Mouse (Mus musculus): ENCODE measurements around the gene Rbbp8nl. TPM values are rescaled to one million over a fixed set of nuclear protein-coding genes. Genes with fewer than 3 reads are reported as not detected.

Rbbp8nl gene
- polyA plus RNA-seq, 1 experiment from 2014 or later = 0.77 TPM

- 61% methylated on average over 8 of the region's 8 CpGs for WGBS
- no peak overlapping the region for H3K27ac ChIP-seq
- H3K4me2 ChIP-seq (replicated peaks) = no peak overlapping the region
- no peaks in the 10 kb centered on the region for H3K9me3 ChIP-seq
- peaks cover 2% of the 10 kb centered on the region; the same call in 1 of the 2 replicates for H3K27me3 ChIP-seq
- H3K9ac ChIP-seq = no peak overlapping the region
- no peak overlapping the region for H3K4me3 ChIP-seq
- no peaks in the 10 kb centered on the region for H3K36me3 ChIP-seq
- no peak for ATAC-seq (ENCODE audit: insufficient number of reproducible peaks, insufficient read depth, low FRiP score, low TSS enrichment)
- peaks cover 4% of the 10 kb centered on the region; the same call in 1 of the 2 replicates for H3K4me1 ChIP-seq
These were observed 11.8 kb downstream of the Rbbp8nl start for GRCm38 (mm10) chr2:180277773-180278320.

GRCm38 (mm10) chr2:180276851-180277259 is 12.8 kb downstream of the Rbbp8nl start:
- no peak for ATAC-seq (ENCODE audit: insufficient number of reproducible peaks, insufficient read depth, low FRiP score, low TSS enrichment)
- H3K9ac ChIP-seq = no peak overlapping the region
- WGBS = 39% methylated on average over 8 of the region's 8 CpGs

GRCm38 (mm10) chr2:180276385-180276784 is 13.3 kb downstream of the Rbbp8nl start:
- peaks cover 18% of the 10 kb centered on the region for H3K4me1 ChIP-seq
- H3K27ac ChIP-seq = no peak overlapping the region
- no peaks in the 10 kb centered on the region for H3K9me3 ChIP-seq
- no peaks in the 10 kb centered on the region for H3K36me3 ChIP-seq
- 58% methylated on average over 4 of the region's 4 CpGs for WGBS
- H3K4me3 ChIP-seq = no peak overlapping the region
- no peak for ATAC-seq (ENCODE audit: insufficient number of reproducible peaks, insufficient read depth, low FRiP score, low TSS enrichment)
- no peak overlapping the region for H3K4me2 ChIP-seq (replicated peaks)
- H3K27me3 ChIP-seq = 0 out of 2 replicates have a peak, but pooled peaks cover 2% of the 10 kb centered on the region
- no peak overlapping the region for H3K9ac ChIP-seq

More at GRCm38 (mm10) chr2:180276851-180277259, 12.8 kb downstream of the Rbbp8nl start:
- Histone ChIP-seq H3K27ac (no peak overlapping the region), H3K4me1 (peaks cover 13% of the 10 kb centered on the region), H3K36me3 (no peaks in the 10 kb centered on the region), H3K4me2 (replicated peaks) (no peak overlapping the region), H3K9me3 (no peaks in the 10 kb centered on the region), H3K4me3 (no peak overlapping the region), H3K27me3 (0 out of 2 replicates have a peak, but pooled peaks cover 2% of the 10 kb centered on the region)

GRCm38 (mm10) chr2:180275836-180276235 is 13.8 kb downstream of the Rbbp8nl start:
- no peak overlapping the region for H3K27ac ChIP-seq
- no peaks in the 10 kb centered on the region for H3K9me3 ChIP-seq
- 0 out of 2 replicates have a peak, but pooled peaks cover 2% of the 10 kb centered on the region for H3K27me3 ChIP-seq
- ATAC-seq (ENCODE audit: insufficient number of reproducible peaks, insufficient read depth, low FRiP score, low TSS enrichment) = peak; percentile 24; the same call in 1 of the 2 replicates
- H3K4me2 ChIP-seq (replicated peaks) = 0 out of 2 replicates have a peak overlapping the region, but pooled peaks have one; percentile 7
- H3K9ac ChIP-seq = no peak overlapping the region
- no peaks in the 10 kb centered on the region for H3K36me3 ChIP-seq
- H3K4me1 ChIP-seq = peaks cover 22% of the 10 kb centered on the region
- WGBS = 1% methylated on average over 8 of the region's 8 CpGs
- H3K4me3 ChIP-seq = no peak overlapping the region

GRCm38 (mm10) chr2:180274523-180274922 is 15.2 kb downstream of the Rbbp8nl start:
- Histone ChIP-seq H3K9me3 (no peaks in the 10 kb centered on the region), H3K4me2 (replicated peaks) (no peak overlapping the region), H3K4me3 (no peak overlapping the region), H3K36me3 (peaks cover 6% of the 10 kb centered on the region; the same call in 1 of the 2 replicates), H3K4me1 (peaks cover 22% of the 10 kb centered on the region), H3K9ac (no peak overlapping the region), H3K27me3 (0 out of 2 replicates have a peak, but pooled peaks cover 2% of the 10 kb centered on the region), H3K27ac (no peak overlapping the region)
- ATAC-seq (ENCODE audit: insufficient number of reproducible peaks, insufficient read depth, low FRiP score, low TSS enrichment) = no peak
- WGBS = 87% methylated on average over 2 of the region's 2 CpGs

GRCm38 (mm10) chr2:180273394-180274244 is 16.1 kb downstream of the Rbbp8nl start, which contains the start of gene Cables2:
TSS of gene Cables2 (minus strand) at chr2:180273496.
- Histone ChIP-seq H3K27me3 (0 out of 2 replicates have a peak, but pooled peaks cover 2% of the 10 kb centered on the region), H3K27ac (peak within 1 kb of the TSS; percentile 72; the same call in 1 of the 2 replicates), H3K4me3 (peak within 1 kb of the TSS; percentile 94), H3K4me1 (peaks cover 22% of the 10 kb centered on the region), H3K9me3 (no peaks in the 10 kb centered on the region), H3K36me3 (peaks cover 8% of the 10 kb centered on the region; the same call in 1 of the 2 replicates), H3K4me2 (replicated peaks) (peak within 1 kb of the TSS; percentile 93), H3K9ac (peak within 1 kb of the TSS; percentile 96)
- 8% methylated on average over 56 of the region's 68 CpGs for whole genome bisulfite sequencing
- ATAC-seq (ENCODE audit: insufficient number of reproducible peaks, insufficient read depth, low FRiP score, low TSS enrichment) = peak; percentile 91

GRCm38 (mm10) chr2:180272884-180273321 is 16.8 kb downstream of the Rbbp8nl start:
- no peaks in the 10 kb centered on the region for H3K27me3 ChIP-seq
- peak overlapping the region; percentile 94 for H3K4me3 ChIP-seq
- H3K9me3 ChIP-seq = no peaks in the 10 kb centered on the region
- peaks cover 10% of the 10 kb centered on the region; the same call in 1 of the 2 replicates for H3K36me3 ChIP-seq
- under 1% methylated on average over 26 of the region's 37 CpGs for WGBS
- H3K4me2 ChIP-seq (replicated peaks) = peak overlapping the region; percentile 93
- peaks cover 22% of the 10 kb centered on the region for H3K4me1 ChIP-seq
- peak; percentile 13 for ATAC-seq (ENCODE audit: insufficient number of reproducible peaks, insufficient read depth, low FRiP score, low TSS enrichment)
- peak overlapping the region; percentile 72; the same call in 1 of the 2 replicates for H3K27ac ChIP-seq
- H3K9ac ChIP-seq = peak overlapping the region; percentile 96

- Histone ChIP-seq H3K27ac (no peak overlapping the region), H3K27me3 (no peaks in the 10 kb centered on the region), H3K4me2 (replicated peaks) (peak overlapping the region; percentile 93), H3K36me3 (peaks cover 18% of the 10 kb centered on the region), H3K4me3 (peak overlapping the region; percentile 94), H3K9me3 (no peaks in the 10 kb centered on the region), H3K9ac (peak overlapping the region; percentile 39; the same call in 1 of the 2 replicates), H3K4me1 (peaks cover 22% of the 10 kb centered on the region)
- no peak for ATAC-seq (ENCODE audit: insufficient number of reproducible peaks, insufficient read depth, low FRiP score, low TSS enrichment)
- 70% methylated on average over 5 of the region's 5 CpGs for WGBS
These were observed 17.8 kb downstream of the Rbbp8nl start for GRCm38 (mm10) chr2:180271804-180272395.

- Histone ChIP-seq H3K9me3 (no peaks in the 10 kb centered on the region), H3K9ac (no peak overlapping the region), H3K27ac (no peak overlapping the region), H3K36me3 (peaks cover 26% of the 10 kb centered on the region), H3K4me2 (replicated peaks) (no peak overlapping the region), H3K4me3 (no peak overlapping the region), H3K27me3 (no peaks in the 10 kb centered on the region), H3K4me1 (peaks cover 22% of the 10 kb centered on the region)
- WGBS = 80% methylated on average over 7 of the region's 7 CpGs
- no peak for ATAC-seq (ENCODE audit: insufficient number of reproducible peaks, insufficient read depth, low FRiP score, low TSS enrichment)
These were observed 19.0 kb downstream of the Rbbp8nl start for GRCm38 (mm10) chr2:180270537-180271255.

GRCm38 (mm10) chr2:180269329-180269728 is 20.4 kb downstream of the Rbbp8nl start:
- Histone ChIP-seq H3K9ac (no peak overlapping the region), H3K9me3 (no peaks in the 10 kb centered on the region), H3K27me3 (no peaks in the 10 kb centered on the region), H3K36me3 (peaks cover 32% of the 10 kb centered on the region), H3K4me2 (replicated peaks) (no peak overlapping the region), H3K4me3 (no peak overlapping the region), H3K4me1 (peaks cover 22% of the 10 kb centered on the region), H3K27ac (no peak overlapping the region)
- ATAC-seq (ENCODE audit: insufficient number of reproducible peaks, insufficient read depth, low FRiP score, low TSS enrichment) = no peak
- WGBS = 90% methylated on average over 10 of the region's 10 CpGs

- no peaks in the 10 kb centered on the region for H3K27me3 ChIP-seq
- H3K4me1 ChIP-seq = peaks cover 18% of the 10 kb centered on the region
- no peak overlapping the region for H3K4me3 ChIP-seq
- WGBS = 54% methylated on average over 2 of the region's 2 CpGs
- no peaks in the 10 kb centered on the region for H3K9me3 ChIP-seq
- no peak overlapping the region for H3K27ac ChIP-seq
- peaks cover 45% of the 10 kb centered on the region for H3K36me3 ChIP-seq
- ATAC-seq (ENCODE audit: insufficient number of reproducible peaks, insufficient read depth, low FRiP score, low TSS enrichment) = no peak
- no peak overlapping the region for H3K9ac ChIP-seq
- H3K4me2 ChIP-seq (replicated peaks) = no peak overlapping the region
These were observed 21.7 kb downstream of the Rbbp8nl start for GRCm38 (mm10) chr2:180267955-180268354.
